Mouse (Mus musculus): Measurements from ENCODE around the gene Mei1.
A peak's percentile ranks its signal among the peaks of the same experiment; 100 is the strongest.
"Not testable (repeated sequence)": the region's sequence is repeated elsewhere in the genome, so short reads cannot be mapped to it uniquely, and the experiment has no call there.

Gene Mei1

GRCm38 (mm10) chr15:82106953-82107555, 37.3 kb downstream of the Mei1 start:
- TF ChIP-seq CTCF (conservative IDR thresholded peaks at IDR 0.05; ENCODE audit: low read length) (peak; percentile 67), POU5F1 (IDR thresholded peaks at IDR 0.05; ENCODE audit: borderline replicate concordance, low read length) (no peak), NANOG (IDR thresholded peaks at IDR 0.05; ENCODE audit: borderline replicate concordance, low read length) (no peak)
- H3K9me3 ChIP-seq (ENCODE audit: low read length) = no peaks in the 10 kb centered on the region
- H3K27me3 ChIP-seq (ENCODE audit: insufficient read depth, low read length) = peaks cover 25% of the 10 kb centered on the region
- H3K36me3 ChIP-seq (ENCODE audit: insufficient read depth, low read length) = no peaks in the 10 kb centered on the region
- no peak overlapping the region for H3K4me3 ChIP-seq (replicated peaks; ENCODE audit: low read length)
- peaks cover 10% of the 10 kb centered on the region; the same call in 1 of the 2 replicates for H3K4me1 ChIP-seq (replicated peaks; ENCODE audit: low read depth, low read length)

- Histone ChIP-seq H3K4me1 (replicated peaks; ENCODE audit: low read depth, low read length) (peaks cover 8% of the 10 kb centered on the region), H3K9me3 (ENCODE audit: low read length) (no peaks in the 10 kb centered on the region), H3K4me3 (replicated peaks; ENCODE audit: low read length) (no peak overlapping the region), H3K36me3 (ENCODE audit: insufficient read depth, low read length) (no peaks in the 10 kb centered on the region), H3K27me3 (ENCODE audit: insufficient read depth, low read length) (peaks cover 24% of the 10 kb centered on the region)
- no peak for TF ChIP-seq NANOG (IDR thresholded peaks at IDR 0.05; ENCODE audit: borderline replicate concordance, low read length)
Observed at GRCm38 (mm10) chr15:82120544-82120943, 50.7 kb downstream of the Mei1 start.

GRCm38 (mm10) chr15:82126690-82127089, 56.9 kb downstream of the Mei1 start:
- H3K4me1 ChIP-seq (replicated peaks; ENCODE audit: low read depth, low read length) = peaks cover 33% of the 10 kb centered on the region
- not testable (repeated sequence) for H3K4me3 ChIP-seq (replicated peaks; ENCODE audit: low read length); H3K9me3 ChIP-seq (ENCODE audit: low read length)
- H3K36me3 ChIP-seq (ENCODE audit: insufficient read depth, low read length) = peaks cover 22% of the 10 kb centered on the region
- H3K27me3 ChIP-seq (ENCODE audit: insufficient read depth, low read length) = peaks cover 38% of the 10 kb centered on the region

GRCm38 (mm10) chr15:82127426-82128374, 57.9 kb downstream of the Mei1 start, which contains the start of gene Ccdc134:
Ccdc134 (plus strand) TSS chr15:82127922.
- H3K4me3 ChIP-seq (replicated peaks; ENCODE audit: low read length) = peak within 1 kb of the TSS; percentile 91
- peaks cover 38% of the 10 kb centered on the region for H3K27me3 ChIP-seq (ENCODE audit: insufficient read depth, low read length)
- H3K4me1 ChIP-seq (replicated peaks; ENCODE audit: low read depth, low read length) = peaks cover 34% of the 10 kb centered on the region

GRCm38 (mm10) chr15:82128398-82128797, 58.6 kb downstream of the Mei1 start:
- Histone ChIP-seq H3K36me3 (ENCODE audit: insufficient read depth, low read length) (peaks cover 35% of the 10 kb centered on the region), H3K4me3 (replicated peaks; ENCODE audit: low read length) (peak overlapping the region; percentile 91), H3K4me1 (replicated peaks; ENCODE audit: low read depth, low read length) (peaks cover 34% of the 10 kb centered on the region), H3K9me3 (ENCODE audit: low read length) (no peaks in the 10 kb centered on the region), H3K27me3 (ENCODE audit: insufficient read depth, low read length) (peaks cover 36% of the 10 kb centered on the region)
- TF ChIP-seq CTCF (conservative IDR thresholded peaks at IDR 0.05; ENCODE audit: low read length) (no peak), NANOG (IDR thresholded peaks at IDR 0.05; ENCODE audit: borderline replicate concordance, low read length) (no peak), POU5F1 (IDR thresholded peaks at IDR 0.05; ENCODE audit: borderline replicate concordance, low read length) (no peak)

More at GRCm38 (mm10) chr15:82127426-82128374, 57.9 kb downstream of the Mei1 start, which contains the start of gene Ccdc134:
- TF ChIP-seq CTCF (conservative IDR thresholded peaks at IDR 0.05; ENCODE audit: low read length) (no peak), NANOG (IDR thresholded peaks at IDR 0.05; ENCODE audit: borderline replicate concordance, low read length) (no peak), POU5F1 (IDR thresholded peaks at IDR 0.05; ENCODE audit: borderline replicate concordance, low read length) (no peak)
- Histone ChIP-seq H3K9me3 (ENCODE audit: low read length) (no peaks in the 10 kb centered on the region), H3K36me3 (ENCODE audit: insufficient read depth, low read length) (peaks cover 28% of the 10 kb centered on the region)

GRCm38 (mm10) chr15:82130599-82130998, 60.8 kb downstream of the Mei1 start:
- no peak for TF ChIP-seq CTCF (conservative IDR thresholded peaks at IDR 0.05; ENCODE audit: low read length)
- no peak for TF ChIP-seq POU5F1 (IDR thresholded peaks at IDR 0.05; ENCODE audit: borderline replicate concordance, low read length)
- no peak for TF ChIP-seq NANOG (IDR thresholded peaks at IDR 0.05; ENCODE audit: borderline replicate concordance, low read length)
- H3K4me1 ChIP-seq (replicated peaks; ENCODE audit: low read depth, low read length) = peaks cover 34% of the 10 kb centered on the region
- no peak overlapping the region for H3K4me3 ChIP-seq (replicated peaks; ENCODE audit: low read length)
- H3K9me3 ChIP-seq (ENCODE audit: low read length) = no peaks in the 10 kb centered on the region
- peaks cover 19% of the 10 kb centered on the region for H3K27me3 ChIP-seq (ENCODE audit: insufficient read depth, low read length)
- H3K36me3 ChIP-seq (ENCODE audit: insufficient read depth, low read length) = peaks cover 47% of the 10 kb centered on the region

GRCm38 (mm10) chr15:82135372-82135771, 65.6 kb downstream of the Mei1 start:
- Histone ChIP-seq H3K36me3 (ENCODE audit: insufficient read depth, low read length) (peaks cover 46% of the 10 kb centered on the region), H3K4me1 (replicated peaks; ENCODE audit: low read depth, low read length) (peaks cover 18% of the 10 kb centered on the region), H3K27me3 (ENCODE audit: insufficient read depth, low read length) (no peaks in the 10 kb centered on the region), H3K9me3 (ENCODE audit: low read length) (no peaks in the 10 kb centered on the region), H3K4me3 (replicated peaks; ENCODE audit: low read length) (no peak overlapping the region)
- TF ChIP-seq NANOG (IDR thresholded peaks at IDR 0.05; ENCODE audit: borderline replicate concordance, low read length) (no peak), POU5F1 (IDR thresholded peaks at IDR 0.05; ENCODE audit: borderline replicate concordance, low read length) (no peak), CTCF (conservative IDR thresholded peaks at IDR 0.05; ENCODE audit: low read length) (no peak)

- peaks cover 17% of the 10 kb centered on the region for H3K4me1 ChIP-seq (replicated peaks; ENCODE audit: low read depth, low read length)
Observed at GRCm38 (mm10) chr15:82138565-82138964, 68.8 kb downstream of the Mei1 start.

More at GRCm38 (mm10) chr15:82138565-82138964, 68.8 kb downstream of the Mei1 start:
- TF ChIP-seq CTCF (conservative IDR thresholded peaks at IDR 0.05; ENCODE audit: low read length) (peak; percentile 70), POU5F1 (IDR thresholded peaks at IDR 0.05; ENCODE audit: borderline replicate concordance, low read length) (no peak)
- Histone ChIP-seq H3K9me3 (ENCODE audit: low read length) (no peaks in the 10 kb centered on the region), H3K36me3 (ENCODE audit: insufficient read depth, low read length) (peaks cover 37% of the 10 kb centered on the region), H3K27me3 (ENCODE audit: insufficient read depth, low read length) (no peaks in the 10 kb centered on the region), H3K4me3 (replicated peaks; ENCODE audit: low read length) (no peak overlapping the region)

Measured in E14TG2a.4 (cell line).